Mouse (Mus musculus) small intestine, adult 2 months (tissue): ENCODE measurements around the gene Cacna1d.

ENCODE experiments used
- CTCF ChIP-seq: fragments of 200-500 bp; IDR thresholded peaks from 2 replicates; pipeline ENCODE4 v1.5.1; 2012; ENCODE audit warnings: low read depth, mild to moderate bottlenecking, control low read depth, inconsistent platforms, low read length, moderate library complexity, mixed read lengths; ENCODE audit not compliant: insufficient replicate concordance, insufficient read length; ENCODE audit errors: extremely low read depth
- POLR2A ChIP-seq: fragments of 200-500 bp; IDR thresholded peaks from 2 replicates; pipeline ENCODE4 v1.6.1; 2012; ENCODE audit warnings: low read depth, mild to moderate bottlenecking, control low read depth, inconsistent platforms, low read length, moderate library complexity

GRCm38 (mm10) chr14:30016666-30017065 is 474.6 kb downstream of the Cacna1d start:
- no peak for TF ChIP-seq CTCF
- no peak for TF ChIP-seq POLR2A
